Mouse (Mus musculus) cerebellum, adult 2 months (tissue): Measurements from ENCODE around the gene Plekhj1. TPM values are rescaled to one million over a fixed set of nuclear protein-coding genes. Genes with fewer than 3 reads are reported as not detected.
A peak's percentile ranks its signal among the peaks of the same experiment; 100 is the strongest.

Experiments
- DNase-seq, 2 experiments: peaks; one replicate each; pipeline ENCODE4 v3.0.0; 2021
- H3K27ac ChIP-seq: fragments of 200-500 bp; 2 replicates; pipeline ENCODE4 v1.5.1; 2012; ENCODE audit warnings: low read length, control low read depth, inconsistent platforms; ENCODE audit not compliant: insufficient read depth
- H3K27me3 ChIP-seq: fragments of 200-500 bp; 2 replicates; pipeline ENCODE4 v1.6.1; 2012; ENCODE audit warnings: inconsistent platforms, mild to moderate bottlenecking, low read length, moderate library complexity; ENCODE audit not compliant: control insufficient read depth, insufficient read depth
- H3K4me1 ChIP-seq: fragments of 200-500 bp; 2 replicates; pipeline ENCODE4 v1.6.1; 2011; ENCODE audit warnings: low read length; ENCODE audit not compliant: control insufficient read depth, insufficient read depth
- H3K4me3 ChIP-seq: fragments of 200-500 bp; replicated peaks from 2 replicates; pipeline ENCODE3; 2011; ENCODE audit warnings: mild to moderate bottlenecking, low read depth, low read length, control low read depth; ENCODE audit not compliant: insufficient read depth
- CTCF ChIP-seq: fragments of 200-500 bp; IDR thresholded peaks from 2 replicates; pipeline ENCODE4 v1.5.1; 2011; ENCODE audit warnings: low read depth, mild to moderate bottlenecking, control low read depth, low read length, moderate library complexity, borderline replicate concordance; ENCODE audit not compliant: insufficient read depth
- POLR2A ChIP-seq: fragments of 200-500 bp; IDR thresholded peaks from 2 replicates; pipeline ENCODE4 v1.6.1; 2011; ENCODE audit warnings: low read length, control low read depth, borderline replicate concordance; ENCODE audit not compliant: insufficient read depth
- WGBS: fragments of 180-500 bp; shearing (Covaris S2); methylation state at CpG from one replicate; pipeline ENCODE4 v1.1.7; 2018; 5-methylcytosine and 5-hydroxymethylcytosine counted together
- polyA plus RNA-seq: library from polyadenylated mRNA; depleted of rRNA; stranded (reverse); fragments of >200 nt; gene quantifications from 2 replicates; pipeline ENCODE4 v1.2.3, GENCODE M21; 2012

The Plekhj1 gene
- polyA plus RNA-seq, 1 experiment = 106 TPM

GRCm38 (mm10) chr10:80812391-80813041 is 14.1 kb upstream of the Plekhj1 start:
- no peak for TF ChIP-seq CTCF
- no peak for TF ChIP-seq POLR2A
- H3K27me3 ChIP-seq = no peaks in the 10 kb centered on the region
- WGBS = 67% methylated on average over 5 of the region's 5 CpGs

GRCm38 (mm10) chr10:80810084-80810483 is 11.7 kb upstream of the Plekhj1 start:
- no peak for TF ChIP-seq CTCF
- no peak for TF ChIP-seq POLR2A
- WGBS = 13% methylated on average over 18 of the region's 20 CpGs
- Histone ChIP-seq H3K4me3 (no peak overlapping the region), H3K27me3 (no peaks in the 10 kb centered on the region), H3K27ac (no peak overlapping the region), H3K4me1 (peaks cover 16% of the 10 kb centered on the region)
- DNase-seq = no peak

More at GRCm38 (mm10) chr10:80812391-80813041, 14.1 kb upstream of the Plekhj1 start:
- peaks cover 7% of the 10 kb centered on the region; the same call in 1 of the 2 replicates for H3K4me1 ChIP-seq
- H3K27ac ChIP-seq = no peak overlapping the region
- no peak overlapping the region for H3K4me3 ChIP-seq
- DNase-seq = no peak

- DNase-seq = no peak
- no peak overlapping the region for H3K27ac ChIP-seq
These were observed 10.7 kb upstream of the Plekhj1 start for GRCm38 (mm10) chr10:80808985-80809632.

GRCm38 (mm10) chr10:80808099-80808984 is 9.9 kb upstream of the Plekhj1 start:
- DNase-seq = no peak
- TF ChIP-seq POLR2A (no peak), CTCF (no peak)
- no peaks in the 10 kb centered on the region for H3K27me3 ChIP-seq
- 29% methylated on average over 40 of the region's 40 CpGs for WGBS
- peaks cover 16% of the 10 kb centered on the region for H3K4me1 ChIP-seq
- H3K27ac ChIP-seq = no peak overlapping the region
- no peak overlapping the region for H3K4me3 ChIP-seq

More at GRCm38 (mm10) chr10:80808985-80809632, 10.7 kb upstream of the Plekhj1 start:
- 25% methylated on average over 18 of the region's 18 CpGs for WGBS
- no peak for TF ChIP-seq POLR2A
- H3K4me3 ChIP-seq = no peak overlapping the region
- no peaks in the 10 kb centered on the region for H3K27me3 ChIP-seq
- H3K4me1 ChIP-seq = peaks cover 16% of the 10 kb centered on the region

GRCm38 (mm10) chr10:80807057-80807627 is 8.7 kb upstream of the Plekhj1 start:
- no peaks in the 10 kb centered on the region for H3K27me3 ChIP-seq
- peak; percentile 90 to 94 for DNase-seq
- WGBS = under 1% methylated on average over 58 of the region's 58 CpGs
- peak overlapping the region; percentile 53 for H3K4me3 ChIP-seq
- peak; percentile 82 for TF ChIP-seq POLR2A
- no peak for TF ChIP-seq CTCF
- peak overlapping the region; percentile 76 for H3K27ac ChIP-seq
- peaks cover 20% of the 10 kb centered on the region for H3K4me1 ChIP-seq

GRCm38 (mm10) chr10:80806341-80807056 is 8.1 kb upstream of the Plekhj1 start:
- peak overlapping the region; percentile 76 for H3K27ac ChIP-seq
- H3K27me3 ChIP-seq = no peaks in the 10 kb centered on the region

GRCm38 (mm10) chr10:80805925-80806324 is 7.5 kb upstream of the Plekhj1 start:
- DNase-seq = peak; percentile 79 to 89
- H3K4me3 ChIP-seq = no peak overlapping the region
- H3K27ac ChIP-seq = peak overlapping the region; percentile 76; the same call in 1 of the 2 replicates
- 1% methylated on average over 3 of the region's 3 CpGs for WGBS
- no peaks in the 10 kb centered on the region for H3K27me3 ChIP-seq
- peaks cover 20% of the 10 kb centered on the region for H3K4me1 ChIP-seq
- TF ChIP-seq POLR2A (no peak), CTCF (peak; percentile 79)

More at GRCm38 (mm10) chr10:80806341-80807056, 8.1 kb upstream of the Plekhj1 start:
- peaks cover 20% of the 10 kb centered on the region for H3K4me1 ChIP-seq
- 13% methylated on average over 34 of the region's 34 CpGs for WGBS
- peak overlapping the region; percentile 53 for H3K4me3 ChIP-seq
- peak in 1 of 2 experiments; percentile 49 for DNase-seq
- TF ChIP-seq POLR2A (no peak), CTCF (no peak)
